Mouse (Mus musculus): ENCODE results near the gene Elavl3. TPM values are rescaled to one million over a fixed set of nuclear protein-coding genes. Genes with fewer than 3 reads are reported as not detected.

The Elavl3 gene
- polyA plus RNA-seq, 1 experiment from 2014 or later: 0.73 TPM

GRCm38 (mm10) chr9:22049721-22050270 is 2.0 kb downstream of the Elavl3 start:
- H3K4me1 ChIP-seq (replicated peaks; ENCODE audit: control insufficient read depth, insufficient read depth): peaks cover 2% of the 10 kb centered on the region; the same call in 1 of the 2 replicates
- H3K27ac ChIP-seq (replicated peaks): no peak overlapping the region
- no peak overlapping the region for H3K9ac ChIP-seq (ENCODE audit: low read length)
- no peak for DNase-seq (ENCODE audit: low spot score)
- H3K27me3 ChIP-seq (ENCODE audit: control insufficient read depth, insufficient read depth, low read length): peaks cover 10% of the 10 kb centered on the region; the same call in 1 of the 2 replicates
- H3K9me3 ChIP-seq (ENCODE audit: control insufficient read depth, low read length): no peaks in the 10 kb centered on the region
- no peak for TF ChIP-seq EP300 (optimal IDR thresholded peaks at IDR 0.05)
- no peak for TF ChIP-seq CTCF (IDR thresholded peaks at IDR 0.05; ENCODE audit: low read depth)
- no peak overlapping the region for H3K4me2 ChIP-seq (replicated peaks; ENCODE audit: low read depth)
- no peaks in the 10 kb centered on the region for H3K36me3 ChIP-seq (ENCODE audit: control insufficient read depth, insufficient read depth, low read length)
- ATAC-seq (ENCODE audit: low FRiP score, low TSS enrichment): no peak
- WGBS: 46% methylated on average over 4 of the region's 4 CpGs
- H3K4me3 ChIP-seq (ENCODE audit: low read depth, low read length): no peak overlapping the region

- no peak for ATAC-seq (ENCODE audit: low FRiP score, low TSS enrichment)
- DNase-seq (ENCODE audit: low spot score): no peak
- TF ChIP-seq EP300 (optimal IDR thresholded peaks at IDR 0.05): no peak
- no peak for TF ChIP-seq CTCF (IDR thresholded peaks at IDR 0.05; ENCODE audit: low read depth)
- WGBS: 48% methylated on average over 11 of the region's 11 CpGs
- Histone ChIP-seq H3K4me3 (ENCODE audit: low read depth, low read length) (no peak overlapping the region), H3K36me3 (ENCODE audit: control insufficient read depth, insufficient read depth, low read length) (no peaks in the 10 kb centered on the region), H3K4me2 (replicated peaks; ENCODE audit: low read depth) (no peak overlapping the region), H3K9me3 (ENCODE audit: control insufficient read depth, low read length) (no peaks in the 10 kb centered on the region), H3K27ac (replicated peaks) (no peak overlapping the region), H3K9ac (ENCODE audit: low read length) (no peak overlapping the region), H3K27me3 (ENCODE audit: control insufficient read depth, insufficient read depth, low read length) (peaks cover 10% of the 10 kb centered on the region; the same call in 1 of the 2 replicates), H3K4me1 (replicated peaks; ENCODE audit: control insufficient read depth, insufficient read depth) (no peaks in the 10 kb centered on the region; the same call in 1 of the 2 replicates)
Measured at GRCm38 (mm10) chr9:22049315-22049714, 2.5 kb downstream of the Elavl3 start.

GRCm38 (mm10) chr9:22047329-22047728 is 4.5 kb downstream of the Elavl3 start:
- Histone ChIP-seq H3K4me3 (ENCODE audit: low read depth, low read length) (no peak overlapping the region), H3K27ac (replicated peaks) (no peak overlapping the region), H3K27me3 (ENCODE audit: control insufficient read depth, insufficient read depth, low read length) (peaks cover 10% of the 10 kb centered on the region; the same call in 1 of the 2 replicates), H3K9ac (ENCODE audit: low read length) (no peak overlapping the region), H3K9me3 (ENCODE audit: control insufficient read depth, low read length) (no peaks in the 10 kb centered on the region), H3K4me2 (replicated peaks; ENCODE audit: low read depth) (no peak overlapping the region), H3K36me3 (ENCODE audit: control insufficient read depth, insufficient read depth, low read length) (no peaks in the 10 kb centered on the region), H3K4me1 (replicated peaks; ENCODE audit: control insufficient read depth, insufficient read depth) (no peaks in the 10 kb centered on the region; the same call in 1 of the 2 replicates)
- no peak for DNase-seq (ENCODE audit: low spot score)
- TF ChIP-seq EP300 (optimal IDR thresholded peaks at IDR 0.05): no peak
- WGBS: 53% methylated on average over 9 of the region's 9 CpGs
- no peak for ATAC-seq (ENCODE audit: low FRiP score, low TSS enrichment)

GRCm38 (mm10) chr9:22041832-22042231 is 10.0 kb downstream of the Elavl3 start:
- Histone ChIP-seq H3K4me2 (replicated peaks; ENCODE audit: low read depth) (no peak overlapping the region), H3K27ac (replicated peaks) (no peak overlapping the region), H3K9ac (ENCODE audit: low read length) (no peak overlapping the region), H3K36me3 (ENCODE audit: control insufficient read depth, insufficient read depth, low read length) (no peaks in the 10 kb centered on the region), H3K9me3 (ENCODE audit: control insufficient read depth, low read length) (no peaks in the 10 kb centered on the region), H3K4me3 (ENCODE audit: low read depth, low read length) (no peak overlapping the region), H3K27me3 (ENCODE audit: control insufficient read depth, insufficient read depth, low read length) (no peaks in the 10 kb centered on the region), H3K4me1 (replicated peaks; ENCODE audit: control insufficient read depth, insufficient read depth) (no peaks in the 10 kb centered on the region)
- TF ChIP-seq CTCF (IDR thresholded peaks at IDR 0.05; ENCODE audit: low read depth) (no peak), EP300 (optimal IDR thresholded peaks at IDR 0.05) (no peak)
- ATAC-seq (ENCODE audit: low FRiP score, low TSS enrichment): no peak
- DNase-seq (ENCODE audit: low spot score): no peak
- WGBS: 66% methylated on average over 2 of the region's 2 CpGs

- Histone ChIP-seq H3K4me3 (ENCODE audit: low read depth, low read length) (no peak overlapping the region), H3K27me3 (ENCODE audit: control insufficient read depth, insufficient read depth, low read length) (no peaks in the 10 kb centered on the region), H3K27ac (replicated peaks) (no peak overlapping the region), H3K4me1 (replicated peaks; ENCODE audit: control insufficient read depth, insufficient read depth) (no peaks in the 10 kb centered on the region), H3K9me3 (ENCODE audit: control insufficient read depth, low read length) (no peaks in the 10 kb centered on the region), H3K36me3 (ENCODE audit: control insufficient read depth, insufficient read depth, low read length) (no peaks in the 10 kb centered on the region), H3K4me2 (replicated peaks; ENCODE audit: low read depth) (no peak overlapping the region), H3K9ac (ENCODE audit: low read length) (no peak overlapping the region)
- 68% methylated on average over 10 of the region's 10 CpGs for WGBS
- TF ChIP-seq CTCF (IDR thresholded peaks at IDR 0.05; ENCODE audit: low read depth): no peak
- no peak for TF ChIP-seq EP300 (optimal IDR thresholded peaks at IDR 0.05)
- DNase-seq (ENCODE audit: low spot score) (no peak), ATAC-seq (ENCODE audit: low FRiP score, low TSS enrichment) (no peak)
Measured at GRCm38 (mm10) chr9:22037826-22038225, 14.0 kb downstream of the Elavl3 start.

GRCm38 (mm10) chr9:22035300-22036044 is 16.4 kb downstream of the Elavl3 start:
- no peak overlapping the region for H3K9ac ChIP-seq (ENCODE audit: low read length)
- no peak overlapping the region for H3K4me2 ChIP-seq (replicated peaks; ENCODE audit: low read depth)
- TF ChIP-seq EP300 (optimal IDR thresholded peaks at IDR 0.05): no peak
- TF ChIP-seq CTCF (IDR thresholded peaks at IDR 0.05; ENCODE audit: low read depth): no peak
- H3K36me3 ChIP-seq (ENCODE audit: control insufficient read depth, insufficient read depth, low read length): no peaks in the 10 kb centered on the region
- H3K27me3 ChIP-seq (ENCODE audit: control insufficient read depth, insufficient read depth, low read length): no peaks in the 10 kb centered on the region
- DNase-seq (ENCODE audit: low spot score) (no peak), ATAC-seq (ENCODE audit: low FRiP score, low TSS enrichment) (no peak)
- H3K9me3 ChIP-seq (ENCODE audit: control insufficient read depth, low read length): no peaks in the 10 kb centered on the region
- H3K4me1 ChIP-seq (replicated peaks; ENCODE audit: control insufficient read depth, insufficient read depth): no peaks in the 10 kb centered on the region
- H3K27ac ChIP-seq (replicated peaks): no peak overlapping the region
- H3K4me3 ChIP-seq (ENCODE audit: low read depth, low read length): no peak overlapping the region
- 47% methylated on average over 6 of the region's 6 CpGs for WGBS

Measured in stomach, postnatal 0 days (tissue).